Mouse (Mus musculus): Measurements from ENCODE around the gene Pdcd6ip.
A peak's percentile ranks its signal among the peaks of the same experiment; 100 is the strongest.
"Not testable (repeated sequence)": the region's sequence is repeated elsewhere in the genome, so short reads cannot be mapped to it uniquely, and the experiment has no call there.

The Pdcd6ip gene

DNA sequence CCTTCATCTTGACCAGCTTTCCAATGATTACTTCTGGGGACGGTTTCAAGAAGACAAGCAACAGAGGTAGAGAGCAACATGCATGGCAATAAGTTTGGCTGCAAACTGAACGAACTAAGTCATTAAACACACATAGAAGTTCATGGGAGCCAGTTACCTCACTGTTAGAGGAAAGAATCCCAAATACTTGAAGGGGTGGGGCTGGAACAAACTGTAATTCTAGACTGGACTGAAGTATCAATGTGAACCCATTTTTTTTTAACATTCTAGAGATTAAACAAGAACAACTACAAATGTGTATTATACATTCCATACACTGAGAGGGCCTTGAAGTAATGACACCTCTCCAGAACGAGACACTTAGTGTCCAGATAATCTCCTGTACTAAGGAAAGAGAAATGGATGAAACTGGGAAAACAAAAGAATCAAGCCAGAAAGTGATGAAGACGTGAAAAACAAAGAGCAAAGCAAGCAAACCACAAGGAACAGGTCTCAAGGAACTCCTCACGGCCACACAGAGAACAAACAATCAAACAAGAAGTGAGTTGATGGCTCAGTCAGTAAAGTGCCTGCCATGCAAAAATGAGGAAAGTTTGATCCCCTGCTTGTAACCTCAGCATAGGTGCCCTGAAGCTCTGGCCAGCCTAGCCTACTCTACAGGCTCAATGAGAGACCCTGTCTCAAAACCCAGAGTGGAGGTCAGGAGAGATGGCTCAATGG, 6.5 kb downstream of the Pdcd6ip start:
- no peak for DNase-seq (ENCODE audit: low read depth)

DNA sequence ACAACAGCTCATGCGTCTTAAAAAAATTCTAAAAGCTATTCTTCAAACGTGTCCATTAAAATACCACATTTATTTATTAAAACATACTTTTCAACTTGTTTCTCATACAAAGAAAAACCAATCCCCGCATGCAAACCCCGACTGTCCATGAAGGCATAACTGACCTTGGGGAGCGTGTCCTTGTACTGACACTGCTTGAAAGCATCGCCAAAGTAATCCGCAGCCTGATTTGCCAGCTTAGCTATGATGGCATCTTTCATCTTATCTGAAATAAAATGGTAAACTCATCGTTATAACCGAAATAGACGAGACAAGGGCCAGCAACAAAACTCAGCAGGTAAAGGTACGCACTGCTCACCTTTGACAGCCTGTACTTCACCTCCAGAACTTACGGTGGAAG, 20.6 kb downstream of the Pdcd6ip start:
- no peak for DNase-seq (ENCODE audit: low read depth)

DNA sequence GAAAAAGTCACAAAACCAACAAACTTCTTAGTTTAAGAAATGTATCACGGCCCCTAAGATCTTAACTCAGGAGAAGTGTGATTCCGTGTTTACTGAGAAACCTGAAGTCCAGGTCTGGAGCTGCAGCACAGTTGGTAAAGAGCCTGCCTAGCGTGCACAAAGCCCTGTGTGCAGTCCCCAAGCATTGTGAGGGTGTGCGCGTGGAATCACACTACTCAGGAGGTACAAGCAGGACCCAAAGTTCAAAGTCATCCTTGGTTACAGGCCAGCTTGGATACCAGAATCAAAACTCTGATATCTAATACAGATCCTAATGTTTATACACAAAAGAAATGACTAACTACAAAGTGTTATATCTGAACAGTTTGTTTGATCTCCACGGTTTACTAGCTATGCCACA, 34.3 kb downstream of the Pdcd6ip start:
- DNase-seq (ENCODE audit: low read depth), result no peak

- no peak for DNase-seq (ENCODE audit: low read depth)
Measured at GRCm38 (mm10) chr9:113672352-113672751, 35.7 kb downstream of the Pdcd6ip start.

GRCm38 (mm10) chr9:113670857-113671106, 37.3 kb downstream of the Pdcd6ip start:
- no peak for DNase-seq (ENCODE audit: low read depth)

GRCm38 (mm10) chr9:113670105-113670856, 37.8 kb downstream of the Pdcd6ip start:
- no peak for DNase-seq (ENCODE audit: low read depth)

- DNase-seq (ENCODE audit: low read depth), result no peak
Measured at GRCm38 (mm10) chr9:113663476-113663875, 44.6 kb downstream of the Pdcd6ip start.

DNA sequence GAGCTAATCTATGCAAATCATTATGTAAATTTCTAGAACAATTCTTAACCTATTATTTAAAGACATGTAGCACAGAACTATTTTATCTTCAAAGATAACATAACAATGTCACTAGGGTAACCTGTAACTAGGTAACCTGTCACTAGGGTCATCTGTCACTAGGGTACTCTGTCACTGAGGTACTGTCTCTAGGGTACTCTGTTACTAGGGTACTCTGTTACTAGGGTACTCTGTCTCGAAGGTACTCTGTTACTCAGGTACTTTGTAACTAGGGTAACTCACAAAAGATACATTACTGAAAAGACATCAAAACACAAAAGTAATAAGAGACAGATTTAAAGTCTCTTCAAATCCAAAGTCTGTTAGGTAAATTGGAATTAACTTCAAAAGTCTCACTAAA, 50.2 kb downstream of the Pdcd6ip start:
- no peak for DNase-seq (ENCODE audit: low read depth)

GRCm38 (mm10) chr9:113653571-113653970, 54.5 kb downstream of the Pdcd6ip start:
- no peak for DNase-seq (ENCODE audit: low read depth)

GRCm38 (mm10) chr9:113650787-113651186, 57.3 kb downstream of the Pdcd6ip start:
- no peak for DNase-seq (ENCODE audit: low read depth)

- not testable (repeated sequence) for DNase-seq (ENCODE audit: low read depth)
Measured at GRCm38 (mm10) chr9:113649211-113649610, 58.8 kb downstream of the Pdcd6ip start.

DNA sequence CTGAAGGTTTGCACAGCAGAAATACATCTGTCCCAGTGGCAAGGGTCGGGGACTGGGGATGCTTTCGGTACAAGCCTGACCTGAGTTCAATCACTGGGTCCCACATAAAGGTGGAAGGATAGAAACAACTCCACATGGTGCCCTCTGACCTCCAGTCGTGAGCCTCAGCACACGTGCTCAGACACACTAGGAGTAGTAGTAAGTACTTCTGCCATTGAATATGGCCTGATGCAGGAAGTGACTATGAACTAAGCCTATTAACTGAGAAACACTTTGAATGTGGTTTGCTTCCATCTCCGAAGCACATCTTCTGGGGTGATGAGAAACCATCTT, 62.3 kb downstream of the Pdcd6ip start:
- no peak for DNase-seq (ENCODE audit: low read depth)

DNA sequence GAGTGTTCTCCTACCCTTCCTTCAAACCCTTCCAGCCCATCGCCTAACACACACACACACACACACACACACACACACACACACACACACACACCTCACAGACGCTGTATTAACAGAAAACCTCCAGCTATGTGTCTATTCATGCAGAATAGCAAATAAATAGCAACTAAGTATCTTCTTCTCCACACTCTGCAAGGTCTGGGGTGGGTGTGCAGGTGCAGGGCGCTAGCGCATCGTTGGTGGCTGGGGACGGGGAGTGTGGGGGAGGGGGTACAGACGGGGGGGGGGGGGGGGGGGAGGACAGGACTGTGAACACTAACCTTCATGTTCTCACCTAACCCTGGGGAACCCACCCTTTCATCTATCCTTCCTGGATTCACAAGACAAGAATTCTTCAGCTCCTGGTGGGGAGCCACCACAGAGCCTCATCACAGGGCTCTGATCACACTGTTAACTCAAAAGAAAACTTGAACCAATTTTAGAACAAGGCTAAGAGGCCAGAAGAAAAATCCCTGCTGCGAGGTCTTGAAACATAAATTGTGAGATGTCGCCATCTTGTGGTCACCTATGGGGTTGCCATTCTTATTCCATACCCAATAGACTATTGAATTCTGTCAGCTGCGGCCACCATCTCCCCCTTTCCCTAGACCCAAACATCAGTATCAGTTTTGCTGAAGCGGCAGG, 62.8 kb downstream of the Pdcd6ip start:
- DNase-seq (ENCODE audit: low read depth), result peak; percentile 72

DNA sequence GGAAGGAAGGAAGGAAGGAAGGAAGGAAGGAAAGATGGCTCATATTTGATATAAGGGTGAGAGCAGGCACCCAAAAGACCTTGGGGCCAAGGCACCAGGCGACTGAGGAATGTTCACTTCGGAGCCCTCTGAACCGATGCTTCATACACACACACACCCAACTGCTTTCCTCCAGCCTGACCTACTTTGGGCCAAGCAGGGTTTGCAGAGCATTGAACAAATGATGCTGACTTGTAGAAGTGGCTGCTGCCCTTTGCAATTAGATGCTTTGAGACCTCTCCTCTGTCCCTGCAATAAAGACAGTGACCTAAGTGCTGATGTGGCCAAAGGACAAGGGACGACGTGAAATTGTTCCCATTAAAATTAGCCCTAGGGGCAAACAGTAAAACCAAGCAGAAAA, 63.4 kb downstream of the Pdcd6ip start:
- DNase-seq (ENCODE audit: low read depth), result no peak

GRCm38 (mm10) chr9:113644076-113644475, 64.0 kb downstream of the Pdcd6ip start:
- DNase-seq (ENCODE audit: low read depth), result no peak

DNA sequence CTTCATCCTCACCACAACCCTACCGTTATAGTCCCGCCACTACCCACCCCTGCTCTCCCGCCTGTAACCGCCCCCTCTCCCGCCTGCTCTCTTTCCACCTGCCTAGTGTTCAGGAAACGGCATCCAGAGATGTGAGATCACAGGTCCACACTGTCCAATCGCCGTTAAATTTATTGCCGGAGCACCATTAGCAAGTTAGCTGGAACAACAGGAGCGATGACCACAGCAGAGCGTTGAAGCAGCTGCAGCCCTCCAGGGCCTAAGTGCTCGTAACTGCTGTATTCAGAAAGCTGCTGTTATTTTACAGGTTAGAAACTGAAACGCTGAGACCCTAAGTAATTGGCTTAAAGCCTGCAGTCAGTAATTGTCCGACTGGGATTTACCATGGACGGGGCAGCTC, 64.4 kb downstream of the Pdcd6ip start:
- DNase-seq (ENCODE audit: low read depth), result no peak

DNA sequence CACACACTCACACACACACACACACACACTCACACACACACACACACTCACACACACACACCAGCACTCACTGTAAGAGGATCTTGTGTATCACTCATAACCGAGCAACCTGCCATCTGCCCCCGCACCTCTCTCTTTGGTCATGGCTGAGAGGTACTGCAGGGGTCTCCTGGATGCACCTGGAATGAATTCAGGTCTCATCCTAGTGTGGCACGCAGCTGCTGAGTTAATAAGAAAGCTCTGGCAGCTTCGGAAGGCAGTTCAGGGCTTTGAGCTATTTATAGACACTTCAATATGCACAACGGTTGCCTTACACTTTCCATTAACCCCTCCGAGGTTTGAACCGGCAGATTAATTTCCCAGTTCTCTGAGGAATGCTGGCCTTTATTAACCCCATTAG, 73.1 kb downstream of the Pdcd6ip start:
- no peak for DNase-seq (ENCODE audit: low read depth)

DNA sequence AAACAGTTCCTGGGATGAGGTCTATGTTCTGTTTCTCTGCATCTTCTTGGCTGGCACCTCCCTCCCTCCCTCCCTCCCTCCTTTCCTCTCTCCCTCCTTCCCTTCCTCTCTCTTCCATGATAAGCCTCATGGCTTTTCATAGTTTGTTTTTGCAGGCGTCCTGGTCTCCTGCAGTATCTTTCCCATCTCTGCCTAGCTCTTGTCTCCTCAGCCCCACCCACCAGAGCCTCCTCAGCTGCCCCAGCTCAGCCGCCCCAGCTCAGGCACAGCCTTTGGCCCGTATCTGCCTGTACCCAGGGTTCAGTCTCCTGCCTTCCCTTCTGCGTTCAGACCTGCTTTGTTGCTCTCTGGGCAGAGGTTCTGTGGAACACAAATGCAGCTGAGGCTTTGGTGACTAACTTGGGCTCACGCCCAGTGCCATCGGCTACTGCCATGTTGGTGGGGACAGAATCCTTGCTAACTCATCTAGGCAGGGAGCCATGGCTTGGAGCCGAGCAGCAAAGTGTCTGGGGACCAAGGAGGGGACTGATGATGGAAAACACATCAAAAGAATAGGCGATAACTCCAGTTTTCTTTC, 74.8 kb downstream of the Pdcd6ip start:
- no peak for DNase-seq (ENCODE audit: low read depth)

- no peak for DNase-seq (ENCODE audit: low read depth)
Measured at GRCm38 (mm10) chr9:113632350-113633043, 75.6 kb downstream of the Pdcd6ip start.

DNA sequence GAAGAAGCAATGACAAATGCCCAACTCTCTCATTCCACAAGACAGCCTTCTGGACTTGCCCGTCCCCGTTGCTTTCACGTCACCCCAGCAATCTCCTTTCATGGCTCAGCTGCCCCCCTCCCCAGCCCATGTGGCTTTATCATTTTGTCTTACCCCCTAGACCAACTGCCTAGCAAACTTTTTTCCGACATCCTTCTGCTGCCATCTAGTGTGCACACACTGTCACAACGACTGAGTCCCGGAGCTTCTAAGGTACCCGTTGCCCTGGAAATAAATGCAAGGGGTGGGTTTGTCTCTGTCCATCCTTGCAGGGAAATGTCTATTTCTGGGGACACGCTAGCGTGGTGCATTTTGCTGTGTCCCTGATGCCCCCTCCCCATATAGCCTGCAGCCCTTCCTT, 78.4 kb downstream of the Pdcd6ip start:
- DNase-seq (ENCODE audit: low read depth), result peak; percentile 26

- DNase-seq (ENCODE audit: low read depth), result no peak
Measured at GRCm38 (mm10) chr9:113629191-113629590, 78.9 kb downstream of the Pdcd6ip start.

GRCm38 (mm10) chr9:113628780-113629179, 79.3 kb downstream of the Pdcd6ip start:
- no peak for DNase-seq (ENCODE audit: low read depth)

- DNase-seq (ENCODE audit: low read depth), result no peak
Measured at GRCm38 (mm10) chr9:113626730-113627129, 81.3 kb downstream of the Pdcd6ip start.
